Mouse (Mus musculus): ENCODE data around the gene Rsph1.
"Not testable (repeated sequence)": the region's sequence is repeated elsewhere in the genome, so short reads cannot be mapped to it uniquely, and the experiment has no call there.

Rsph1 gene

DNA sequence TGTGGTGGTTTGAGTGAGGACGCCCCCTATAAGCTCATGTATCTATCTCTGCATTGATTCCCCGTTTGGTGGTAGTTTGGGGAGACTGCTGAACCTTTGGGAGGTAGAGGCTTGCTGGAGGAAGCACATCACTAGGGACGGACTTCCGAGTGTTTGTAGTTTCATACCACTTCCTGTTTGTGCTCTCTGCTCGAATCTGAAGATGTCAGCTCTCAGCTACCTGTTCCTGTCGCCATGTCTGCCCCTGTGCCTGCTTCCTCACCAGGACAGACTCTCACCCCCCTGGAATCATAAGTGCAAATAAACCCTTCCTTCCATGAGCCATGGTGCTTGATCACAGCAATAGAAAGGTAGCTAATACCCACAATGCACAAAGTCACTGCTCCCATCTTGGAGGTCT lies 2.0 kb downstream of the Rsph1 start:
- DNase-seq, result no peak

DNA sequence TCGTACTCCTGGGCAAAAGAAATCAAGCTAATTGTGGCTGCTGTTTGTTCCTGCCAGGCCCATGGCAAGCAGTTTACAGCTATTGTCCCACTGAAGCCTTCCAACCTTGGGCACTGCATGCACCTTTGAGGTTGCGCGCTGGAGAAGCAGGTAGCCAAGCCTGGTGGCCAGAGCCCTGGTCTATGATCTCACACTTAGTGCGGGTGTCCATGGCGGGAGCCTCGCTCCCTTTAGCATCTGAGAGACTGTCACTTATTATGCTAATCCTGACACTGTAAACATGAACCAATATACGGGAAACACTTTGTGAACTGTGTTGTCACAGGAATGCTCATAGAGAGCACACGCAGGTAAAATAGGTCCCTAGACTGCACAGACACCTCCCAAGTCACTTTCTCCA lies 3.6 kb downstream of the Rsph1 start:
- no peak for DNase-seq

DNA sequence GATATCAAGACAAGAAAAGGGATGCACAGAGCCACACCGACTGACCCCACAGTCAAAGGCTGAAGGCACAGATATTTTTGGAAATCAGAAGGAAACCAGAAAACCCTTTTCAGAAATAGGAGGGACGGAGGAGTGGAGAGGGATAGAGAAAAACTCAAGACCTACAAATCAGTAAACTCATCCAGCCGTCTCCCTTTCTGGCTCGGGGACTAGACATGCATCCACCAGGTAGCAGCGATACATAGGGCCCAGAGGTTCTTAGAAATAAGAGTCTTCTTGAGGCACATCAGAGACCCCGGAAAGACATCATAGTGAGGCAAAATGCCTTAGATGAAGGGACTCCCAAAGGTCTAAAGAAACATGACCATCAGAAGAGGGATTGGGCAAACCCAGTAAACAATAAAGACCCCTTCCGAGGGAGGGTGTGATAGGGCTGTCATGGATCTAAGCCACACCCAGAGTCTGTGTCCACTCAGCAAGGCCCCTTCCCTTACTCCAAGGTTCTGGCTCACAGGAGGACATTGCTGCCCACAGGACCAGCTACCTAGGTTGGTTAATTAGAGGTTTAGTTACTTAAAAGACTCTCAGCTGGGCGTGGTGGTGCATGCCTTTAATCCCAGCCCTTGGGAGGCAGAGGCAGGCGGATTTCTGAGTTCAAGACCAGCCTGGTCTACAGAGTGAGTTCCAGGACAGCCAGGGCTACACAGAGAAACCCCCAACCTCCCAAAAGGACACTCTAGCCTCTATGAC lies 4.6 kb downstream of the Rsph1 start:
- no peak for DNase-seq

DNA sequence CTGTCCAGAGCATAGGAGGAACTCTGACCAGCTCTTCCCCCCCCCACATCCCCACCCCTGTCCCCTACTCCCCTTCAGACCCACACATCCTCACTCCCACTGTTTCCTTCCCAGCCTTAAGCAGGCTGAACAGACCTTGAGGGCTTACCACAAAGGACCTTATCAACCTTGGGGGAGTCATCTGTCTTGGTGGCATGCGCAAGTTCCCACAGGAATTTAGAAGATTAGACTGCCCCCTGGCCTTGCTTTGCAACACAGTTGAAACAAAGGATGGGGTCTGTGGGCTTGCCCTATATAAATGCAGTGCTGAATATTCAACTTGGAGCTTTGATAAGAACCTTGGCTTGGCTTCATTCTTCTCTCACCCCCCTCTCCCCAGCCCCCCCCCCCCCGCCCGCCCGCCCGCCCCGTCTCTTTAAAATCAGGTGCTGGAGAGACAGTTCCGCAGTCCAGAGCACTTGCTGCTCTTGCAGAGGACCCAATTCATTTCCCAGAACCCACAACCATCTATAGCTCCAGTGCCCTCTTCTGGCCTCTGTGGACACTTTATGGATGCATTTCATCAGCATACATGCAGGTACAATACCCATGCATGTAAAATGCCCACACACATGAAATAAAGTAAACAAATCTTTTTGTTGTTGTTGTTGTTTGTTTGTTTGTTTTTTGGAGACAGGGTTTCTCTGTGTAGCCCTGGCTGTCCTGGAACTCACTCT lies 5.9 kb downstream of the Rsph1 start:
- DNase-seq, result no peak

DNA sequence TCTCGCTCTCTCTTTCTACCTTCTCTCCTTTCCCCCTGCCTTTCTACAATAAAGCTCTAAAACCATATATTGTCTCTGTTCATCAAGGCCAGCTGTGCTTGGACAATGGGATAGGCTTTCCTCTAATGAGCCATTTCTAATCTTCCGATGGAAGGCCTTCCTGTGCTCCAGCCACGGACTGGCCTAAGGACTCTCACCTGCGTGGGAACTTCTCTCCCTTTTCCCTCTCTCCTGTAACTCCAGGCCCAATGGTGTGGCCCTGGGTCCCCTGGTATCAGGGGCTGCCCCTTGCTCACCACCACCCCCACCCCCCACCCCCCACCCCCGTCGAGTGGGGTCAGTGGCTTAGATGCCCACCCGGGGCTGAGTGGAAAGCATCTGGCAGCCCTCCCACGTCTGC lies 6.4 kb downstream of the Rsph1 start:
- DNase-seq, result not testable (repeated sequence)

DNA sequence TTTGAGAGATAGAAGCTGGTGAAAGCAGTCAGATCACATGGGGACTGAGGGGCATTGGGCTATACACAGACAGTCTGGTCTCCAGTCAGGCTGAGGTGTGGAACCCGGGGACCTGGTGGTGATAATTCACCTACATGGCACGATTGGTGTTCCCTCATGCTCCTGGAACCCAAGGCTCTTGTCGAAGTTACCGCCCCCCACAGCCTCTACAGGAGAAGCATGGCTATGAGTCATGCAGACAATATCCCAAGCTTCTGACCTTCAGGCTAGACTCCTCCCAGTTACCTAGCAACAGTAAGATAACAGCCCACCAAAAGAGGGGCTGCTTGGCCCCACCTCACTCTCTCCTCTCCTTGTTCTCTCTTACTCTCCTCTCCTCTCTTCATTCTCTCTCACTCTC lies 6.9 kb downstream of the Rsph1 start:
- no peak for DNase-seq

DNA sequence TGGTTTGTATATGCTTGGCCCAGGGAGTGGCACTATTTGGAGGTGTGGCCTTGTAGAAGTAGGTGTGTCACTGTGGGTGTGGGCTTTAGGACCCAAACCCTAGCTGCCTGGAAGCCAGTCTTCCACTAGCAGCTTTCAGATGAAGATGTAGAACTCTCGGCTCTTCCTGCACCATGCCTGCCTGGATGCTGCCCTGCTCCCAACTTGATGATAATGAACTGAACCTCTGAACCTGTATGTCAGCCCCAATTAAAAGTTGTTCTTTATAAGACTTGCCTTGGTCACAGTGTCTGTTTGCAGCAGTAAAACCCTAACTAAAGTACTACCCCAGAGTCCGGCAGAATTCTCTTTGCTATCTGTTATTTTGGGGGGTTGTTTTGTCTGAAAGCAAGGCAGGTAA lies 7.4 kb downstream of the Rsph1 start:
- no peak for DNase-seq

DNA sequence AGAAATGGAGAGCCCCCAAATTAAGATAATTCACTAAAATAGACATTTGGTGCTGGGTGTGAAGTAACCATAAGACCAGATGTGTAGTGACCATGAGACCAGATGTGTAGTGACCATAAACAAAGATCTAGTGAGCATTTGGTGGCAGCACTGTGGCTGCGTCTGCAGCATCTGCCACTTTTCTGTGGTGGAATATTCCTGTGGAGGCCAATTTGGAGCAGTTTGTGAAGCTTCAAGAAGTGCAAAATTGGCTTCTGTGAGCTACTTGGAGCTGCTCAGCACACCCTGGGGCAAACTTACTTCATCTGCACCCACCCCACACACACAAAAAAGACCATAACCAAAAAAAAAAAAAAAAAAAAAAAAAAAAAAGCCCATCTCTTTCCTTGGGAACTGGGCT lies 9.2 kb downstream of the Rsph1 start:
- DNase-seq, result no peak

DNA sequence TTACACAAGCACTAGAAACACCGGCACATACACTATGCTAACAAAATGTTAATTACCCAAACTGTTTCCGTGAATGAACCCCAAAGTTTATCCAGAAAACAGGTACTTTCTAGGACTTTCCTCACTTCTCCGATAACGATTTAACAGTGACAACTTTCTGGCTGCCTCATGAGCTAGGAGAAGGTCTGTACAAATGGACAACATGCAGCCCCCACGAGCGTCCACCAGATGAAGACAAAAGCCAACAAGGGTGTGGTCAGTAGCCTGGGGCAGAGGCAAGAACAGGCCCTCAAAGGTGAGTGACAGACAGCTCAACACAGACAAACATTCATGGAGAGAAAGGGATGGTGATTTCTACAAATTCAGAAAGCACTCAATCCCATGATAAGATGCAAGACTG lies 9.6 kb downstream of the Rsph1 start:
- DNase-seq, result no peak

DNA sequence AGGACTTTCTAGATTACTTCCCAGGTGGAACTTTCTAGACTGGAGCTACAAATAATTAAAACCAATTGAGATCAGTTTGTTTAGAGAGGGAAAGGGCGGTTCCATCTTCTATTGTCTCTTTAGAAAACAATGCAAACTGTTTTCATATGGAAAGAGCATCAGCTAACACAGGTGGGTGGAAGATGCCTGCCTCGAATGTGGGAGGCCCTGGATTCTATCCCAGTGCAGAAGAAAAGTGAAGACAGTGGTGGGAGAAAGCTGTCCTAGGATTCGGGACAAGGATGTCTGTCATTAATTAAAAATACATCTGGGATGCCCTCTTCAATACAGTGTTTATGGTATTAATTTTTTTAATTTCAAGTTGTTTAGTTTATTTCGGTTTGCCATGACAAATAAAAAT lies 10.0 kb downstream of the Rsph1 start:
- DNase-seq, result no peak

DNA sequence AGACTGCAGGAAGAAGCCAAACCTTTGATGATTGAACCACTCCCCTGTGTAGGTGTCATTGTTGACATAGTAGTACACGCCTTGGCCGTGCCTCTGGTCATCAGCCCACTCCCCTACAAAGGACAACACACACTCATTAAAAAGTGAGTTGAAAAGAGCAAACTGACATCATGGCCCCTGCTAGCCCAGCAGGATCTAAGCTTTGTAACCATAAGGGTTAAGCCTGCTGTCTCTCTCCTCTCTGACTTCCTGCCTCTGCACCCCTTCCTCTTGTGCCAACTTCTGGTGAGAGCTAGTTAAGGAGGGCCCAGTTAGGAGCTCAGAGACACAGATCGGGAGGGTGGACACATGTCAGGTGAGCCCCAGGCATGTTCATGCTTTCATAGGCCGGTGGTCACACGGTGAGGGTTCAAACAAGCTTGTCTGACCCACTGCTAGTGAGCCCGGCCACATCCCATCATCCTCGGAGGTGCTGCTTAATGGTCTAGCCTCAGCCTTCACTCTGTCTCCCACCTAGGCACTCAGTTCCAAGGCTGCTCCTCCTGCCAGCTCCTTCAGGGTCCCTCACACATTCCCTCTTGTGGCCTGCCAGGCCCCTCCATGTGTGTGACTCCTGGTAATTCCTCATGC lies 10.7 kb downstream of the Rsph1 start:
- DNase-seq, result no peak

DNA sequence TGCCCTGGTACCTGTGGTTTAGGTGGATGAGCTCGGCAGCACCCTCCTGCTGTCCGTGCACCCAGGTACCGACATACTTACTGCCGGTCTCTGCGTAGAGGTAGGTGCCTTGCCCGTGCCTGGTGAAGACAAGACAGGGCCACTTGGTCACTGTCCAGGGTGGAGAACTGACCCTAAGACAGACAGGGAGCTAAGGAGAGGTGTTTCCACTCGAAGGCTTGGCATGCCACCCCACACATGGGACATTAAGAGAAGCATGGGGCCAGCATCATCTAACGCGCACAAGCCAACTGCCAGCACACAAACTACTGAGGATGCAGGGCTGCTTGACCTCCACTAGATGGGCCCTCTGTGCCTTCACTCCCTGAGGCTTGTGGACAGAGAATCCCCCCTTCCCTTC lies 11.4 kb downstream of the Rsph1 start:
- DNase-seq, result no peak

DNA sequence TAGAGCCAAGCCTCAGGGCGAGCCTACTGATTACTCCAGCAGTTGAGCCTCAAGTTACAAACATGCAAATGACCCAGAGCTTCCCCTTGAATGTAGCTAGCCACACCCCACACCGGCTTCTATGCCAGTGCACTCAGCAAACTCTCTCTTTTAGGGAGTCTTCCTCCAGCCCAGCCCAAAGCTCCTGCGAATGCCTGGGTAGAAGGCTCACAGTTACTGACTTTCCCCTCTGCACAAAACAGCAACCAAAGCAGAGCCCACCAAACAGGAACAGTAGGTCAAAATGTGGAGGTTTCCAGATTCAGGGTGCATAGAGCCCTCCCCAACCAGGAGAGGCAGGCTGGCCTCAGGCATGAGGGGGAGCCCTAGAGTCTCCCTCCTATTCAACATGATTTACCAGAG lies 12.0 kb downstream of the Rsph1 start:
- DNase-seq, result no peak

DNA sequence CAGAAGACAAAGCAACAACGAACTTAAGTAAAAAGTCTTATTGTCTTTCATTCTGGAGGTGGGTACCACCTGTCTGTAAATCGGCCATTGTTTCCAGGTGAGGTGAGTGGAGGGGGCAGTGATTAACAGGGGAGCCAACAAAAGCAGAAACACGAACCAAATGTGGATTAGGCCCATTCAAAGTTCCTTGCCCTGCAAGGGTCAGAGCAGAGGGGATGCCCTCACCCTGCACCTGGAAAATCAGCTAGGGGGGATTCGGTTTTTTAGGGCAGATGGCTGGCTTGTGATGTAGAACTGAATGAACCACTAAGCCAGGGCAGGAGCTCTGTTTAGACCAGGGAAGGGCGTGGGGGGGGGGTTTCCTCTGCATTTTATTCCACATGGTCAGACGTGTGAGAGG lies 12.8 kb downstream of the Rsph1 start:
- no peak for DNase-seq

DNA sequence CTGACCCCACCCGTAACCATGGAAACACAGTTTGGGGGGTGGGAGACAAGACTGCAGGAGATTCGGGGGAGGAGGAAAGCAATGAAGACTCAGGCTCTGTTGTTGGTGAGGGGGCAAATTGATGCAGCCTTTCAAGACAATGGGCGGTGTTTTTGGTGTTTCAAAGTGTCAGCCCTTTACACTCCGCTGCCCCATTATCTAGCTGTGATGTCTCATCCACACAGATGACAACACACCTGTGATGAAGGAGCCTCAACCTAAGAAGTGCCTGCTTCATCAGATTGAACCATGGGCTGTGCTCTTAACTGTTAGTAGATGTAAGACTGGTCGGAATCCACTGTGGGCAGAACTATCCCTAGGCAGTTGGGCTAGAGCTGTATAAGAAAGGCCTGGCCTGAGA lies 13.4 kb downstream of the Rsph1 start:
- DNase-seq, result no peak

DNA sequence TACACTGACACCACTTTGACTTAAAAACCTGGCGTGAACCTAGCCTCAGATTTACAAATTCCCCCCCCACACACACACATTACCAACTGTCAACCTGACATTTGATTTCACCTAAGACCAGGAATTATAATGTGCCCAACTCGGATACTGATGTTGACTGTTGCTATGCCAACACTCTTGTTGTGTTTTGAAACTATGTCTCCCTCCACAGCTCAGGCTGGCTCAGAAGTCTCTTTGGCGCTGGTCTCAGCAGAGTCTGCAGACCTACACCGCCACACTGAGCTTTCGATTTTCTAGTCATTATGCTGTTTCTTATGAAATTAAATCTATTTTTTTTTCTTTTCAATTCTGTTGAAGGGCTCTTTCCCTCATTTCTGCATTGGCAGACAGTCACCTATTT lies 14.5 kb downstream of the Rsph1 start:
- DNase-seq, result no peak

DNA sequence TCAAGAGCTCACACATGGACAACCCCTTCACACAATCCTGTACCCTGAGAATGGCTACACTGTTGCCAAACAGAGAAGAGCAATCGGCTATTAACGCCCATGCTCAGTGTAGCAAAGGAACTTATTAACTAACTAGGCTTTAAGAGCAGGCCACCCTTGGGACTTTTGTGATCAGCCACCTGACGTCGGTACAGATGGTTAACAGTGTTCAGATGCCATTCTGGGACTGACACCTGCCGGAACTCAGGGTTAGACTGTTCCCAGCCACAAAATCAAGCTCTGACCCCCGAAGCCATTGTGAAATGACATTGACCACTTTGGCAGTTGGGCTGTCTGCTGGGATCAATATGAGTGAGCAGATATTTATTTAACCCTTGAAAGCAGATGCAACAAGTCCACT lies 15.8 kb downstream of the Rsph1 start:
- DNase-seq, result no peak

DNA sequence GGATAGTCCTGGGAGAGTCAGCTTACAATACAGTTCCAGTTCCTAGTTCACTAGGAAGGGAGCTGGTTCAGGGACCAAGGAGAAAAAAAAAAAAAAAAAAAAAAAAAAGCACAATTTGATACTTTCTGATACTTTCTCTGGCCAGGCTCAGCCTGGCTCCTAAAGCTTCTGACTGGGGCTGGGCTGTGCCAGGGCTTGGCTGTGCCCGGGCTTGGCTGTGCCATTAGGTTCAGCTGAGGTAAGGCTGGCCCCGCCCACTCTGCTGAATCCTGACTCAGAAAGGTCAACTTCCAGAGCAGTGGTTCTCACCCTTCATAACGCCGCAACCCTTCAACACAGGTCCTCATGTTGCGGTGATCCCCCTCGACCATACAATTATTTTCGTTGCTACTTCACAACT lies 16.8 kb downstream of the Rsph1 start:
- DNase-seq, result no peak

DNA sequence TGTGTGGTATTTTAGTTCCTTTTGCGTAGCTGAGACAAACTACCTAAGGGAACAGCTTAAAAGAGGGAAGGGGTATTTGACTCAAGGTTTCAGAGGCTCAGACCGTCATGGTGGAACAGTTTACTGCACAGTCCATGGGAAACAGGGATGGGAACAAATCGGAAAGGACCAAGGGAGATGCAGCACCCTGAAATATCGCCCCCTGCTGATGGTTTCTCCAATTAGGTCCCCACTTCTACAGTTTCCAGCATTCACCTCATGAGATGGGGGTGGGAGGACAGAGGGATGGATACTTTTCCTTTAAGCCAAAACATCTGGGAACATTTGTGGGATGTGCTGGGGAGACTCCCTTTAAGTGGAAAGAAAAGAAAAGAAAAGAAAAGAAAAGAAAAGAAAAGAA lies 17.4 kb downstream of the Rsph1 start:
- no peak for DNase-seq

DNA sequence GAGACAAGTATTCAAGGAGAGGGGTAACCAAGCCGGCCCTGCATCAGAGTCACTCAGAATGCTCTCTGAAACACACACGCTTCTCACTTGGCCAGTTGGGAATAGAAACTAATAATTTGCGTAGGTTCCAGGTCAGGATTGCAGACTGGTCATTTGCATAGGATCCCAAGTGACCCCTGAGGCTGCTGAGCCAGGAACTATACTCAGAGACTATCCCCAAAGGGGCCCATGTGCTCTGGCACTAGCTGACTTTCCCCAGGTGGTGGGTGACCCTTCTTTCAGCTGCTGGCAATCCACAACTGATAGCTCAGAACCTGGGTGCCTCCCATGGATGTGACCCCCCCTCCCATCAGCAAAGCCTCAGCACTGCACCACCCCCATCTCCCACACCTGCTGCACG lies 18.0 kb downstream of the Rsph1 start:
- DNase-seq, result no peak

DNA sequence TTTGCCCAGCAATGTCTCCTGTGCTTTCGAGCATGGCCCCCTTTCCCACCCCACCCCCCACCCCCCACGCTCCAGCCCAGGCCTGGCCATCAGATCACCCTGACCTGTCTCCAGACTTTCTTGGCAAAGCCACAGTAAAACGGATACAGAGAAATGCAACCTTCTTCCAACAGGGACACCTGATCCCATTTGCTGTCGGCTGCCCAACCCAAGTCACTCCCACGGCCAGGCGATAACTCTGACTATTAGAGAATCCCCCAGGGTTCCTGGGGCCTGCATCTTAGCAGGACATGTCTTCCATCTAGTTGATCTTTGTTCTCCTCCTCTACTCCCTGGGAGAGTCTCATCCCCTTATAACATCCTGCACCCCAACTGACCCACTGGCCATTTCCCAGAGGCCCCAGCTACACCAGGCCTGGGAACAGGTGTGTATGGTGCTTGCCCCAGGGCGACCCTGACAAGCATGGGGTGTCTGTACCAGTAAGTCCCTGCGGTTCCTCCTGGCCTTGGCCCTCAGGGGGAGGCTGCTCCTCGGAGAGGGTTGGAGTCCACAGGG lies 18.8 kb downstream of the Rsph1 start:
- no peak for DNase-seq

DNA sequence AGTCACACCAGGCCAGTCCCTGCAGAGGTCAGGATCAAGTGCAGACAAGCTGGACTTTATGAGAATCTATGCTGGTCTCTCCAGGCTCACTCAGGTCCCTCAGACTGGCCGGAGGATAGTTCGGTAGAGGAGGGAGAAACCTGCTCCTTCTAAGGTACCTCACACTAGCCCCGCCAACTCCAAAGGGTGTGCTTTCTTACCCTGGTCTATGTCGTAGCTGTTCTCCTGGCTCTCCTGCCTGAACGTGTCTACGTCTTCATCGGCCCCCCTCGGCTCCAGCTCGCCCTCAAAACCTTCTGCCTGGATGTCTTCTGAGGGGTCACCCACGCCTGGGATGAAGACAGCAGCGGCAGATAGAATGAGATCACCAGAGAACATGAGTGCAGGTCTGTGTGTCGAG lies 19.3 kb downstream of the Rsph1 start:
- no peak for DNase-seq

DNA sequence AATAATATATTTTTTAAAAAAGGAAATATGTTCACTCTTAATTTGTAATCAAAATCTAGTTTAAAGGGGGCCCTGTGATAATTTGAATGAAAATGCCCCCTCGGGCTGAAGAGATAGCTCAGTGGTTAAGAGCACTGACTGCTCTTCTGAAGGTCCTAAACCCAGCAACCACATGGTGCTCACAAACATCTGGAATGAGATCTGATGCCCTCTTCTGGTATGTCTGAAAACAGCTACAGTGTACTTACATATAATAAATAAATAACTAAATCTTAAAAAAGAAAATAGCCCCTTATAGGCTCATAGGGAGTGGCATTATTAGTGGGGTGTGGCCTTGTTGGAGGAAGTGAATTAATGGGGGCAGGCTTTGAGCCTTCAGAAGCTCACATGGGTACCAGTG lies 20.0 kb downstream of the Rsph1 start:
- no peak for DNase-seq

DNA sequence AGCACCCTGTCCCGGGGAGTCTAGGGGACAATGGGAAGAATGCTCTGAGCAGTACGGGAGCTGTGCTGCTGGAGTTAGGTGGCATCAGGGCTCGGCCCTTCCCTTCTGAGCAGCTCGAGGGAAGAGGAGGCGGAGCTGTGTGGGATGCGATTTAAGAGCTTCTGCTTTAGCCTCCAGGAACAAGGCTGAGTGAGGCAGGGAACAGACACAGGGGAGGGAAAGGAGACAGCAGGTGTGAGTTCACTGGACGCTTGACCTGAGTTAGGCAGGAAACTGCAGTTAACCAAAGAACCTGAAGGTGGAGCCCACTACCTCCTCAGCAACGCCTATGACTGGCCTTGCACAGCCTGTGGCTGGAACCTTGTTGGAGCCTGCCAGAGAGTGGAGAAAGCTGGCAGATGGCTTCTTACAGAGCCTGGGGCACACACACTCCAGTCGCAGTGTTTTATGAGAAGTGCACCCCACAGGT lies 22.7 kb downstream of the Rsph1 start:
- DNase-seq, result peak; percentile 56
